ENCODE assay signal across 10 mouse cellular contexts in the genomic region with DNA sequence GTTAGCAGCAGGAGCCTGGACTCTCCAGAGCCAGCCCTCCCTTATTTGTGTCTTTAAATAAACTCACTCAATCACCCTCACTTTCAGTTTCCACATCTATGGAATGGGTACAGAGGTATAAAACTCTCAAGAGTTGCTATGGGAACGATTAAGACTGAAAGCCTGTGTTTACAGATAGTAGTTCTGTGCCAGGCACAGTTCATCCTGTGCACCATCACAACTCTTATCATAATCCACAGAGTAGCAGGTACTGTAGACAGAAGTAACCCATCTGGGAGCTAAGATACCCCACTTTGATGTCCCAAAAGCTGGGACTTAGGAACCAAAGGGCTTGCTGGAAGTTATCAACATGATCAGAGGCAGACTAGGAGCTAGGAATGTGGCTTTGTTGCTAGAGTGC. TPM values are rescaled to one million over a fixed set of nuclear protein-coding genes. Genes with fewer than 3 reads are reported as not detected.
A peak's percentile ranks its signal among the peaks of the same experiment; 100 is the strongest.
DNase-seq lines count a peak whose midpoint lies in the region; ATAC-seq and TF ChIP-seq lines count a peak whose summit lies in the region.
"Had no signal": no experiment of that assay in that cellular context is flagged by ENCODE, and none has a peak within 500 bp of the region (broad histone marks: within the 10 kb centered on the region; RNA-seq: fewer than 3 reads in every experiment).

No protein-coding gene starts in this region.

- 87% methylated on average over 1 of the region's 1 CpGs for WGBS in forebrain, embryonic 12.5 days
- WGBS in forebrain, embryonic 11.5 days = 75% methylated on average over 1 of the region's 1 CpGs
- 45% methylated on average over 1 of the region's 1 CpGs for WGBS in lung, postnatal 0 days
- WGBS in liver, embryonic 11.5 days = 47% methylated on average over 1 of the region's 1 CpGs
- 55% methylated on average over 1 of the region's 1 CpGs for WGBS in stomach, embryonic 15.5 days

- H3K4me2 ChIP-seq in forebrain, embryonic 12.5 days = peak overlapping the region; percentile 72
- H3K4me2 ChIP-seq in forebrain, embryonic 11.5 days (ENCODE audit: low read depth, low read length, severe bottlenecking) = no peak overlapping the region
- H3K4me2 ChIP-seq in lung, postnatal 0 days (replicated peaks; ENCODE audit: low read depth, low read length) = peak overlapping the region; percentile 72; the same call in 1 of the 2 replicates
- no peak overlapping the region for H3K4me2 ChIP-seq in liver, embryonic 11.5 days
- peak overlapping the region; percentile 81 for H3K4me2 ChIP-seq in stomach, embryonic 15.5 days

- no peak overlapping the region for H3K9ac ChIP-seq in forebrain, embryonic 12.5 days
- no peak overlapping the region; the same call in 1 of the 2 replicates for H3K9ac ChIP-seq in forebrain, embryonic 11.5 days (ENCODE audit: low read length)
- H3K9ac ChIP-seq in lung, postnatal 0 days (replicated peaks; ENCODE audit: low read depth) = no peak overlapping the region
- no peak overlapping the region for H3K9ac ChIP-seq in liver, embryonic 11.5 days (ENCODE audit: low read depth, low read length)
- H3K9ac ChIP-seq in stomach, embryonic 15.5 days = no peak overlapping the region

- no peak for ATAC-seq in forebrain, embryonic 12.5 days (ENCODE audit: low FRiP score)
- no peak for ATAC-seq in forebrain, embryonic 11.5 days (replicated peaks; ENCODE audit: low FRiP score)
- ATAC-seq in lung, postnatal 0 days = no peak
- peak; percentile 34 for ATAC-seq in liver, embryonic 11.5 days (replicated peaks; ENCODE audit: low FRiP score)
- ATAC-seq in stomach, embryonic 15.5 days (ENCODE audit: insufficient read depth, low FRiP score, low read depth) = no peak

- no peak for TF ChIP-seq CTCF in lung, postnatal 0 days (IDR thresholded peaks at IDR 0.05)

- peaks cover 16% of the 10 kb centered on the region for H3K4me1 ChIP-seq in forebrain, embryonic 12.5 days
- peaks cover 10% of the 10 kb centered on the region for H3K4me1 ChIP-seq in forebrain, embryonic 11.5 days (replicated peaks; ENCODE audit: control insufficient read depth, insufficient read depth, low read length)
- H3K4me1 ChIP-seq in lung, postnatal 0 days (ENCODE audit: insufficient read depth, low read depth, low read length) = no peaks in the 10 kb centered on the region; the same call in 1 of the 2 replicates
- peaks cover 20% of the 10 kb centered on the region for H3K4me1 ChIP-seq in liver, embryonic 11.5 days (replicated peaks; ENCODE audit: control insufficient read depth, insufficient read depth, low read length)
- H3K4me1 ChIP-seq in stomach, embryonic 15.5 days = peaks cover 9% of the 10 kb centered on the region; the same call in 1 of the 2 replicates

- H3K9me3 ChIP-seq in forebrain, embryonic 12.5 days = no peaks in the 10 kb centered on the region
- no peaks in the 10 kb centered on the region for H3K9me3 ChIP-seq in forebrain, embryonic 11.5 days (ENCODE audit: control insufficient read depth, low read length)
- H3K9me3 ChIP-seq in lung, postnatal 0 days (ENCODE audit: low read length) = no peaks in the 10 kb centered on the region
- H3K9me3 ChIP-seq in liver, embryonic 11.5 days (ENCODE audit: control insufficient read depth, low read length) = no peaks in the 10 kb centered on the region
- no peaks in the 10 kb centered on the region for H3K9me3 ChIP-seq in stomach, embryonic 15.5 days

- H3K36me3 ChIP-seq in forebrain, embryonic 12.5 days (replicated peaks) = no peaks in the 10 kb centered on the region
- no peaks in the 10 kb centered on the region for H3K36me3 ChIP-seq in forebrain, embryonic 11.5 days (ENCODE audit: control insufficient read depth, insufficient read depth, low read length)
- no peaks in the 10 kb centered on the region for H3K36me3 ChIP-seq in lung, postnatal 0 days (ENCODE audit: insufficient read depth, low read length)
- H3K36me3 ChIP-seq in liver, embryonic 11.5 days (ENCODE audit: control insufficient read depth, insufficient read depth, low read length) = no peaks in the 10 kb centered on the region
- H3K36me3 ChIP-seq in stomach, embryonic 15.5 days = no peaks in the 10 kb centered on the region

- H3K4me3 ChIP-seq in forebrain, embryonic 12.5 days (replicated peaks) = no peak overlapping the region
- H3K4me3 ChIP-seq in forebrain, embryonic 11.5 days (ENCODE audit: low read depth, low read length) = no peak overlapping the region
- H3K4me3 ChIP-seq in lung, postnatal 0 days (ENCODE audit: low read depth, low read length) = no peak overlapping the region
- no peak overlapping the region for H3K4me3 ChIP-seq in liver, embryonic 11.5 days (ENCODE audit: low read depth, low read length)
- H3K4me3 ChIP-seq in stomach, embryonic 15.5 days (replicated peaks) = peak overlapping the region; percentile 57; the same call in 1 of the 2 replicates

- peaks cover 6% of the 10 kb centered on the region for H3K27me3 ChIP-seq in forebrain, embryonic 12.5 days
- H3K27me3 ChIP-seq in forebrain, embryonic 11.5 days (ENCODE audit: control insufficient read depth, insufficient read depth, low read length) = no peaks in the 10 kb centered on the region
- H3K27me3 ChIP-seq in lung, postnatal 0 days (replicated peaks; ENCODE audit: insufficient read depth, low read length) = no peaks in the 10 kb centered on the region
- H3K27me3 ChIP-seq in liver, embryonic 11.5 days (replicated peaks; ENCODE audit: control insufficient read depth, insufficient read depth, low read length) = no peaks in the 10 kb centered on the region
- no peaks in the 10 kb centered on the region for H3K27me3 ChIP-seq in stomach, embryonic 15.5 days (replicated peaks)

- DNase-seq in forebrain, embryonic 11.5 days (ENCODE audit: low spot score) = no peak
- DNase-seq in lung, postnatal 0 days (ENCODE audit: low spot score) = no peak
- DNase-seq in lung, postnatal 4 days = no peak
- DNase-seq in liver, embryonic 11.5 days (ENCODE audit: low spot score) = no peak
- no peak for DNase-seq in thymus, postnatal 14 days
- no peak for DNase-seq in adrenal gland, postnatal 14 days
- DNase-seq: heart, postnatal 36 days had no signal

- no peak for TF ChIP-seq EP300 in lung, postnatal 0 days (IDR thresholded peaks at IDR 0.05)

- no peak overlapping the region for H3K27ac ChIP-seq in forebrain, embryonic 12.5 days
- no peak overlapping the region for H3K27ac ChIP-seq in forebrain, embryonic 11.5 days (ENCODE audit: low read depth, low read length)
- H3K27ac ChIP-seq in lung, postnatal 0 days (ENCODE audit: low read length) = no peak overlapping the region
- H3K27ac ChIP-seq in liver, embryonic 11.5 days (ENCODE audit: low read depth, low read length) = no peak overlapping the region
- H3K27ac ChIP-seq in stomach, embryonic 15.5 days = no peak overlapping the region

RNA-seq across cellular contexts. Expression of a gene that starts 1.7 kb away (rescaled TPM):
- polyA plus RNA-seq in forebrain, embryonic 12.5 days (2016; fragmentation: Nextera tagmentation; extraction: Ambion mirVana) = 72.0 and 73.3 TPM in 2 replicates
- polyA plus RNA-seq in forebrain, embryonic 11.5 days (2014; fragmentation: Nextera tagmentation; extraction: Ambion mirVana) = 47.7 and 52.0 TPM in 2 replicates
- 110 and 122 TPM in 2 replicates for polyA plus RNA-seq in lung, postnatal 0 days (2015; fragmentation: Nextera tagmentation; extraction: Ambion mirVana)
- 22.0 and 25.3 TPM in 2 replicates for polyA plus RNA-seq in liver, embryonic 11.5 days (2014; fragmentation: Nextera tagmentation; extraction: Ambion mirVana)
- 185 and 189 TPM in 2 replicates for polyA plus RNA-seq in stomach, embryonic 15.5 days (2015; fragmentation: Nextera tagmentation; extraction: Ambion mirVana)
- 86.3 and 94.8 TPM in 2 replicates for total RNA-seq in adrenal gland, postnatal 14 days (2021)

RNA-seq across cellular contexts. Expression of a gene that starts 12.6 kb away (rescaled TPM):
- not detected in 2 replicates for polyA plus RNA-seq in forebrain, embryonic 12.5 days (2016; fragmentation: Nextera tagmentation; extraction: Ambion mirVana)
- polyA plus RNA-seq in forebrain, embryonic 11.5 days (2014; fragmentation: Nextera tagmentation; extraction: Ambion mirVana) = not detected in 2 replicates
- polyA plus RNA-seq in lung, postnatal 0 days (2015; fragmentation: Nextera tagmentation; extraction: Ambion mirVana) = 9.9 and 10.8 TPM in 2 replicates
- not detected in 2 replicates for polyA plus RNA-seq in liver, embryonic 11.5 days (2014; fragmentation: Nextera tagmentation; extraction: Ambion mirVana)
- polyA plus RNA-seq in stomach, embryonic 15.5 days (2015; fragmentation: Nextera tagmentation; extraction: Ambion mirVana) = not detected in 2 replicates
- total RNA-seq in adrenal gland, postnatal 14 days (2021) = not detected in 2 replicates
- total RNA-seq: heart, postnatal 36 days; monocyte, adult 5-6 weeks had no signal

Comparison
In these comparisons a context has a peak if more than half of its experiments do, and no peak if none do; other contexts are left out.
1. H3K4me2 ChIP-seq: peak in forebrain, embryonic 12.5 days (single experiment), lung, postnatal 0 days (single experiment) and stomach, embryonic 15.5 days (single experiment); none in forebrain, embryonic 11.5 days (single experiment) and liver, embryonic 11.5 days (single experiment).